Mouse (Mus musculus) ES-E14 (cell line): ENCODE results near the gene Cd52.

Source experiments
- CHD2 ChIP-seq: IDR thresholded peaks from 2 replicates; pipeline ENCODE4 v1.6.1; 2014; ENCODE audit warnings: mild to moderate bottlenecking, low read depth, low read length, inconsistent platforms
- HCFC1 ChIP-seq: IDR thresholded peaks from 2 replicates; pipeline ENCODE4 v1.6.1; 2012; ENCODE audit warnings: low read length, inconsistent platforms, borderline replicate concordance; ENCODE audit not compliant: insufficient read depth
- MAFK ChIP-seq: IDR thresholded peaks from 2 replicates; pipeline ENCODE4 v1.6.1; 2014; ENCODE audit warnings: mild to moderate bottlenecking, low read depth, low read length, inconsistent platforms; ENCODE audit not compliant: insufficient read depth
- ZC3H11A ChIP-seq: IDR thresholded peaks from 2 replicates; pipeline ENCODE4 v1.6.1; 2012; ENCODE audit warnings: low read depth, mild to moderate bottlenecking, inconsistent platforms, low read length, borderline replicate concordance
- ZNF384 ChIP-seq: IDR thresholded peaks from 2 replicates; pipeline ENCODE4 v1.6.1; 2012; ENCODE audit warnings: low read depth, low read length, inconsistent platforms

GRCm38 (mm10) chr4:134060135-134060865 is 34.6 kb downstream of the Cd52 start, which contains the start of gene Crybg2:
- no peak for TF ChIP-seq CHD2
- no peak for TF ChIP-seq MAFK
- TF ChIP-seq HCFC1: no peak
- TF ChIP-seq ZNF384: no peak
- TF ChIP-seq ZC3H11A: no peak
